Mouse (Mus musculus) MEL (cell line): ENCODE results near the gene Lemd1. TPM values are rescaled to one million over a fixed set of nuclear protein-coding genes. Genes with fewer than 3 reads are reported as not detected.
A peak's percentile ranks its signal among the peaks of the same experiment; 100 is the strongest.

Experiments
- DNase-seq: peaks from one replicate; pipeline ENCODE4 v3.0.0; 2011; ENCODE audit warnings: low read depth, low spot score
- H3K27ac ChIP-seq: 2 replicates; pipeline ENCODE4 v1.5.1; 2012; ENCODE audit warnings: low read depth, mild to moderate bottlenecking, control low read depth, low read length, moderate library complexity; ENCODE audit not compliant: control insufficient read depth
- H3K27me3 ChIP-seq, 2 experiments: fragments of 150-350 bp in 1 of 2; sonication (generic) in 1 of 2; 2 replicates each; pipeline ENCODE4 v1.6.1; 2012; ENCODE audit warnings: low read length in 2 of 2, mild to moderate bottlenecking in 2 of 2, improper control_type of control experiment in 1 of 2, moderate library complexity in 1 of 2; ENCODE audit not compliant: insufficient read depth in 2 of 2, control insufficient read depth in 1 of 2
- H3K36me3 ChIP-seq, 2 experiments: 2 replicates each; pipeline ENCODE4 v1.6.1; 2012 to 2014; ENCODE audit warnings: low read length in 2 of 2, improper control_type of control experiment in 1 of 2, inconsistent platforms in 1 of 2, mild to moderate bottlenecking in 1 of 2; ENCODE audit not compliant: insufficient read depth in 2 of 2, control insufficient read depth in 1 of 2
- H3K4me1 ChIP-seq, 2 experiments: fragments of 150-350 bp in 1 of 2; sonication (generic) in 1 of 2; 2 replicates each; pipeline ENCODE4 v1.6.1; 2012; ENCODE audit warnings: low read length in 2 of 2, improper control_type of control experiment in 1 of 2, mild to moderate bottlenecking in 1 of 2; ENCODE audit not compliant: insufficient read depth in 2 of 2, control insufficient read depth in 1 of 2
- H3K4me3 ChIP-seq, 2 experiments: fragments of 150-350 bp in 1 of 2; sonication (generic) in 1 of 2; 2 replicates each; pipeline ENCODE4 v1.5.1; 2012; ENCODE audit warnings: low read depth in 2 of 2, low read length in 2 of 2, mild to moderate bottlenecking in 2 of 2, moderate library complexity in 2 of 2, control low read depth in 1 of 2, improper control_type of control experiment in 1 of 2; ENCODE audit not compliant: control insufficient read depth in 1 of 2, insufficient read depth in 1 of 2
- H3K79me2 ChIP-seq: 2 replicates; pipeline ENCODE4 v1.6.1; 2012; ENCODE audit warnings: mild to moderate bottlenecking, low read length, moderate library complexity; ENCODE audit not compliant: control insufficient read depth, poor library complexity, insufficient read depth
- H3K9ac ChIP-seq: 2 replicates; pipeline ENCODE4 v1.6.1; 2012; ENCODE audit warnings: low read depth, mild to moderate bottlenecking, control low read depth, low read length, moderate library complexity; ENCODE audit not compliant: control insufficient read depth, poor library complexity, severe bottlenecking
- H3K9me3 ChIP-seq: fragments of 150-350 bp; sonication (generic); replicated peaks from 2 replicates; pipeline ENCODE4 v1.6.1; 2012; ENCODE audit warnings: mild to moderate bottlenecking, low read length, improper control_type of control experiment, moderate library complexity; ENCODE audit not compliant: insufficient read depth
- BHLHE40 ChIP-seq: IDR thresholded peaks from 2 replicates; pipeline ENCODE4 v1.6.1; 2012; ENCODE audit warnings: low read depth, mild to moderate bottlenecking, inconsistent platforms, low read length, improper control_type of control experiment, borderline replicate concordance
- CHD1 ChIP-seq: IDR thresholded peaks from 2 replicates; pipeline ENCODE4 v1.6.1; 2012; ENCODE audit warnings: low read depth, mild to moderate bottlenecking, inconsistent platforms, low read length, improper control_type of control experiment
- CHD2 ChIP-seq: IDR thresholded peaks from 2 replicates; pipeline ENCODE4 v1.6.1; 2011; ENCODE audit warnings: low read length, improper control_type of control experiment
- CTCF ChIP-seq, 3 experiments: IDR thresholded peaks in 2 of 3; conservative IDR thresholded peaks in 1 of 3; 2 replicates each; pipeline ENCODE4 v1.5.1; 2011 to 2012; ENCODE audit warnings: low read length in 3 of 3, low read depth in 2 of 3, mild to moderate bottlenecking in 2 of 3, improper control_type of control experiment in 1 of 3, inconsistent platforms in 1 of 3, mixed read lengths in 1 of 3, moderate library complexity in 1 of 3; ENCODE audit not compliant: control insufficient read depth in 1 of 3, insufficient read depth in 1 of 3, poor library complexity in 1 of 3, severe bottlenecking in 1 of 3
- E2F4 ChIP-seq: IDR thresholded peaks from 2 replicates; pipeline ENCODE4 v1.6.1; 2011; ENCODE audit warnings: low read depth, low read length, improper control_type of control experiment, borderline replicate concordance
- ELF1 ChIP-seq: IDR thresholded peaks from 2 replicates; pipeline ENCODE4 v1.6.1; 2014; ENCODE audit warnings: low read depth, mild to moderate bottlenecking, inconsistent platforms, low read length, improper control_type of control experiment, moderate library complexity
- ETS1 ChIP-seq: IDR thresholded peaks from 2 replicates; pipeline ENCODE4 v1.6.1; 2012; ENCODE audit warnings: low read depth, mild to moderate bottlenecking, inconsistent platforms, low read length, improper control_type of control experiment, moderate library complexity
- GABPA ChIP-seq: IDR thresholded peaks from 2 replicates; pipeline ENCODE4 v1.6.1; 2012; ENCODE audit warnings: low read depth, mild to moderate bottlenecking, inconsistent platforms, low read length, improper control_type of control experiment, moderate library complexity
- HCFC1 ChIP-seq: IDR thresholded peaks from 2 replicates; pipeline ENCODE4 v1.6.1; 2012; ENCODE audit warnings: low read depth, mild to moderate bottlenecking, inconsistent platforms, low read length, improper control_type of control experiment, moderate library complexity
- JUND ChIP-seq: IDR thresholded peaks from 2 replicates; pipeline ENCODE4 v1.6.1; 2011; ENCODE audit warnings: low read depth, mild to moderate bottlenecking, improper control_type of control experiment, low read length
- KAT2A ChIP-seq: conservative IDR thresholded peaks from 2 replicates; pipeline ENCODE4 v1.6.1; 2012; ENCODE audit warnings: low read depth, low read length, improper control_type of control experiment, inconsistent platforms
- MAZ ChIP-seq: IDR thresholded peaks from 2 replicates; pipeline ENCODE4 v1.6.1; 2012; ENCODE audit warnings: low read depth, mild to moderate bottlenecking, inconsistent platforms, low read length, improper control_type of control experiment
- MEF2A ChIP-seq: IDR thresholded peaks from 2 replicates; pipeline ENCODE4 v1.6.1; 2014; ENCODE audit warnings: low read depth, mild to moderate bottlenecking, inconsistent platforms, low read length, improper control_type of control experiment; ENCODE audit not compliant: poor library complexity, insufficient replicate concordance, severe bottlenecking; ENCODE audit errors: extremely low read depth
- MYB ChIP-seq: IDR thresholded peaks from 2 replicates; pipeline ENCODE4 v1.6.1; 2011; ENCODE audit warnings: mild to moderate bottlenecking, low read depth, low read length, improper control_type of control experiment
- NELFE ChIP-seq: IDR thresholded peaks from 2 replicates; pipeline ENCODE4 v1.6.1; 2011; ENCODE audit warnings: low read depth, low read length, improper control_type of control experiment
- NRF1 ChIP-seq: IDR thresholded peaks from 2 replicates; pipeline ENCODE4 v1.6.1; 2014; ENCODE audit warnings: low read depth, mild to moderate bottlenecking, inconsistent platforms, low read length, improper control_type of control experiment, moderate library complexity; ENCODE audit not compliant: poor library complexity, insufficient read depth, severe bottlenecking
- POLR2A ChIP-seq, 2 experiments: IDR thresholded peaks; 2 replicates each; pipeline ENCODE4 v1.6.1; 2011 to 2012; ENCODE audit warnings: low read length in 2 of 2, mild to moderate bottlenecking in 2 of 2, control low read depth in 1 of 2, improper control_type of control experiment in 1 of 2, low read depth in 1 of 2, moderate library complexity in 1 of 2; ENCODE audit not compliant: control insufficient read depth in 1 of 2, insufficient read depth in 1 of 2, poor library complexity in 1 of 2
- POLR2AphosphoS2 ChIP-seq: IDR thresholded peaks from 2 replicates; pipeline ENCODE4 v1.6.1; 2011; ENCODE audit warnings: low read length, improper control_type of control experiment
- POLR2AphosphoS5 ChIP-seq: IDR thresholded peaks from 2 replicates; pipeline ENCODE4 v1.6.1; 2012; ENCODE audit warnings: low read depth, borderline replicate concordance, mild to moderate bottlenecking, inconsistent platforms, low read length, moderate library complexity, mixed read lengths
- RAD21 ChIP-seq: IDR thresholded peaks from 2 replicates; pipeline ENCODE4 v1.6.1; 2011; ENCODE audit warnings: mild to moderate bottlenecking, low read depth, low read length, improper control_type of control experiment
- RCOR1 ChIP-seq: IDR thresholded peaks from 2 replicates; pipeline ENCODE4 v1.6.1; 2012; ENCODE audit warnings: low read depth, mild to moderate bottlenecking, inconsistent platforms, low read length, improper control_type of control experiment
- SMC3 ChIP-seq: IDR thresholded peaks from 2 replicates; pipeline ENCODE4 v1.6.1; 2011; ENCODE audit warnings: low read depth, low read length, improper control_type of control experiment
- TAL1 ChIP-seq: IDR thresholded peaks from 2 replicates; pipeline ENCODE4 v1.6.1; 2012; ENCODE audit warnings: mild to moderate bottlenecking, inconsistent platforms, low read length, moderate library complexity, mixed read lengths
- ZMIZ1 ChIP-seq: IDR thresholded peaks from 2 replicates; pipeline ENCODE4 v1.6.1; 2012; ENCODE audit warnings: low read depth, mild to moderate bottlenecking, inconsistent platforms, low read length, improper control_type of control experiment, moderate library complexity
- polyA plus RNA-seq, 2 experiments: library from polyadenylated mRNA; stranded (reverse) in 1 of 2; unstranded in 1 of 2; fragments of >175 nt in 1 of 2; fragments of >200 nt in 1 of 2; gene quantifications; 2 replicates each; pipeline versions ENCODE4 v1.2.1 to v1.2.4; 2012; ENCODE audit warnings: low replicate concordance in 2 of 2, low read depth in 1 of 2; ENCODE audit not compliant: insufficient read length in 2 of 2, insufficient read depth in 1 of 2, missing spikeins in 1 of 2
- total RNA-seq: library from RNA; depleted of rRNA; stranded (reverse); fragments of 300-350 nt; gene quantifications from 2 replicates; pipeline ENCODE4 v1.2.3, GENCODE M21; 2012

Gene Lemd1
- total and polyA plus RNA-seq, 3 experiments, result not detected

DNA sequence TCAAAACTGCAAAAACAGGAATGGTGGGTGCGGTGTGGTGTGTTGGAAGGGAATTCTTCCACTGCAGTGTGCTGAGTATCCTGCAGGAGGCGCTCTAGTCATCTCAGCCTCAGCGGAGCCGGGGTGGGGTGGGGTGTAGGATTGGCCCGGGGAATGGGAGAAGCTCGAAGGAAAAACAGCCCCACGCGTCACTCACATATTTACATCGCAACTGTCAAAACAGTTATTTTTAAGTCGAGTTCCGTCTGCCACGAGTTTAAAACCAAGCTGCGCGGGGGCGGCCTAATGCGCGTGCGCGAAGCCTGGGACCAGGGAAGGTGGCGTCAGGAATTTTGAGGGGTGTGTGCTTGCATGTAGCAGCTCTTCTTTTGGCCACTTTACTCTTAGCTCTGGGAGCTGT lies 21.0 kb downstream of the Lemd1 start:
- Histone ChIP-seq H3K79me2 (no peaks in the 10 kb centered on the region), H3K9me3 (no peaks in the 10 kb centered on the region), H3K27ac (no peak overlapping the region), H3K9ac (no peak overlapping the region), H3K4me3 (no peak overlapping the region), H3K4me1 (no peaks in the 10 kb centered on the region), H3K36me3 (no peaks in the 10 kb centered on the region), H3K27me3 (peaks cover 5 to 12% of the 10 kb centered on the region in 2 experiments)
- TF ChIP-seq RAD21 (peak; percentile 20), NRF1 (no peak), SMC3 (peak; percentile 57), CTCF (IDR thresholded peaks at IDR 0.05 in 2 of 3, conservative IDR thresholded peaks at IDR 0.05 in 1 of 3; ENCODE audit: control insufficient read depth in 1 of 3, insufficient read depth in 1 of 3, low read depth in 2 of 3, low read length in 3 of 3, poor library complexity in 1 of 3, severe bottlenecking in 1 of 3) (peak; percentile 61 to 72 (median 66))
- DNase-seq, result peak; percentile 10

DNA sequence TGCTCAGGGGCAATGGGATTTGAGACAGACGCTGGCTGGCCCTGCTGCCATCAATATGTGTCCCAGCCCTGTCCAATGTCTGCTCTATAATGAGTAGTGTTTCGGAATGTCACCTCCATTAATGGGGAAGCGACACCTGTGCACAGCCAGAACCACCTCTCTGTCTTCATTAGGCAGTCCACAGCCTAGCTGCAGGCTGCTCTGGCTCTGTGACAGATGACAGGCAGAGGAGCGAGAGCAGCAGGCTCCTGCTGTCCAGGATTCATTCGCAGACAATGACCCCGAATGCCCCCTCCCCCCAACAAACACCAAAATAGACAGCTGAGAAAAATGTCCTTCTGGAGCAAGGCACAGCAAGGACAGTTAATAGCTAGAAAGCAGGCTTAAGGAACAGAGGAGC lies 21.8 kb downstream of the Lemd1 start:
- Histone ChIP-seq H3K4me3 (no peak overlapping the region), H3K9ac (no peak overlapping the region), H3K27ac (no peak overlapping the region), H3K79me2 (no peaks in the 10 kb centered on the region), H3K36me3 (no peaks in the 10 kb centered on the region), H3K9me3 (no peaks in the 10 kb centered on the region), H3K27me3 (peaks cover 5 to 12% of the 10 kb centered on the region in 2 experiments), H3K4me1 (no peaks in the 10 kb centered on the region)
- TF ChIP-seq BHLHE40 (no peak), RAD21 (no peak), MEF2A (no peak), RCOR1 (no peak), KAT2A (no peak)
- no peak for DNase-seq

DNA sequence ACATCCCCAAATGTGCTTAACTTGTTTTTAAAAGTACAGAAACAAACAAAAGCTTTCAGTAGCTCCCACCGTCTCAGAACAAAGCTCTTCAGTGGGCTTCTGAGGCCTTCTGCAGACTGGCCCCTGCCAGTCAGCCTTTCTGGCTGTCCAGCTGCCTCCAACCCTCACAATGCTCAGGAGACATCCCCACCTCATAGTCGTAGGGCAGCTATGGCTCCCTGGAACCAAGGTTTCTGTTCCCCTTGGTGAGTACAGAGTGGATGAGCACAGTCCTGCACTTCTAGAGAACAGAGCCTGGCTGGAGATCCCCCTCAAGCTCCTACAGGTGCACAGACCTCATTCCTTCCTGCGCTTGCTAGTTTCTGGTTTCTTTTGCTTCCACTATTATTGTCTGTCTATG lies 25.0 kb downstream of the Lemd1 start:
- H3K9me3 ChIP-seq, result no peaks in the 10 kb centered on the region
- H3K36me3 ChIP-seq, result no peaks in the 10 kb centered on the region
- peaks cover 6 to 7% of the 10 kb centered on the region in 2 experiments for H3K27me3 ChIP-seq
- no peaks in the 10 kb centered on the region for H3K4me1 ChIP-seq
- DNase-seq, result no peak
- no peaks in the 10 kb centered on the region for H3K79me2 ChIP-seq
- H3K27ac ChIP-seq, result no peak overlapping the region
- H3K9ac ChIP-seq, result no peak overlapping the region
- H3K4me3 ChIP-seq, result no peak overlapping the region
- TF ChIP-seq GABPA (no peak), TAL1 (no peak), CHD1 (no peak), JUND (no peak), ELF1 (no peak), POLR2AphosphoS2 (no peak), CTCF (IDR thresholded peaks at IDR 0.05 in 2 of 3, conservative IDR thresholded peaks at IDR 0.05 in 1 of 3; ENCODE audit: control insufficient read depth in 1 of 3, insufficient read depth in 1 of 3, low read depth in 2 of 3, low read length in 3 of 3, poor library complexity in 1 of 3, severe bottlenecking in 1 of 3) (no peak), MYB (no peak), CHD2 (no peak), ZMIZ1 (no peak), BHLHE40 (no peak), POLR2AphosphoS5 (no peak), E2F4 (no peak), MAZ (no peak), NELFE (no peak), HCFC1 (no peak), RAD21 (no peak), MEF2A (no peak), POLR2A (IDR thresholded peaks at IDR 0.05; ENCODE audit: control insufficient read depth in 1 of 2, insufficient read depth in 1 of 2, low read depth in 1 of 2, low read length in 2 of 2, poor library complexity in 1 of 2) (no peak), ETS1 (no peak)
